Mouse (Mus musculus) spleen, adult 2 months (tissue): ENCODE results near the gene Lhfp.

Source experiments
- CTCF ChIP-seq: fragments of 200-500 bp; IDR thresholded peaks from 2 replicates; pipeline ENCODE4 v1.5.1; 2011; ENCODE audit warnings: mild to moderate bottlenecking, inconsistent platforms; ENCODE audit not compliant: insufficient read depth, insufficient read length, insufficient replicate concordance; ENCODE audit errors: extremely low read depth
- POLR2A ChIP-seq: fragments of 200-500 bp; IDR thresholded peaks from 2 replicates; pipeline ENCODE4 v1.6.1; 2011; ENCODE audit warnings: low read depth, low read length, inconsistent platforms

- no peak for TF ChIP-seq POLR2A
- no peak for TF ChIP-seq CTCF
Observed at GRCm38 (mm10) chr3:53225774-53226173, 184.4 kb downstream of the Lhfp start.
